Mouse (Mus musculus): Measurements from ENCODE around the gene Arid1b. TPM values are rescaled to one million over a fixed set of nuclear protein-coding genes. Genes with fewer than 3 reads are reported as not detected.

The Arid1b gene
- total RNA-seq, 2 experiments from 2014 or later: 5.0 to 8.1 TPM

- no peak for ATAC-seq (replicated peaks; ENCODE audit: low FRiP score, poor library complexity, severe bottlenecking)
These were observed 226.9 kb downstream of the Arid1b start for GRCm38 (mm10) chr17:5221041-5221440.

GRCm38 (mm10) chr17:5221558-5221957 is 227.4 kb downstream of the Arid1b start:
- no peak for ATAC-seq (replicated peaks; ENCODE audit: low FRiP score, poor library complexity, severe bottlenecking)

DNA sequence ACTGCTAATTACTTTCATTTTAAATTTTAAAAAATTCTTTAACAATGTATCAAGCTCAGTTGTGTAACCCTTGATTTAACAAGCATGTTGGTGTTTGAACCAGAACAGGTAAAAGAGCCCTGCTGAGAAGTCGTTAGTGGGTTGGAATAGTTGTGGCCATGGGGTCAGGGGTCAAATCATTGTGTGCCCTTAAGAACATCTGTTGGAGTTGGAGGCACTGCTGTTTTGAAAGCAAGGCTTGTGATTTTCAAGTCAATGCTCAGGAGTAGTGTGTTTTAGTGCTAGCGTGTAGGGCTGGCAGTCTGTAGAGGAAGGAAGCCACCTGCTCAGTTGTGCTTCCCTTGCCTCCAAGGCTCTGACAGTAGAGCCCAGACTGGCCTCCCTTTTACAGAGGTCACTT is 228.7 kb downstream of the Arid1b start:
- no peak for ATAC-seq (replicated peaks; ENCODE audit: low FRiP score, poor library complexity, severe bottlenecking)

DNA sequence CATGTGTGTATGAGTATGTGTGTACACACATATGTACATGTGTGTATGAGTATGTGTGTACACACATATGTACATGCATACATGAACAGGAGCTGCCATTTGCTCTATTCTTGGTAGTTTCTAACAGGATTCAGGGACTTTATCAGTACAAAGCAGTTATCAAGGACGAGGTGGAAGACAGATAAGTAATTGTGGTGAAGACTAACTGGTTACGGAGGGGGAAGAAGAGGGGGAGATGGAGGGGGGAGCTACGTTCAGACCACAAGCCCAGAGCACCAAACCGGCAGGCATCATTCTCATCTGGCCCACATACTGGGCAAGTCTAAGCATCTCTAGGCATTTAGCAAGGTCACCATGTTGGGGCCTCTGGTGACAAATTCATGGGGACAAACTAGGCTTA is 230.8 kb downstream of the Arid1b start:
- ATAC-seq (replicated peaks; ENCODE audit: low FRiP score, poor library complexity, severe bottlenecking): no peak

DNA sequence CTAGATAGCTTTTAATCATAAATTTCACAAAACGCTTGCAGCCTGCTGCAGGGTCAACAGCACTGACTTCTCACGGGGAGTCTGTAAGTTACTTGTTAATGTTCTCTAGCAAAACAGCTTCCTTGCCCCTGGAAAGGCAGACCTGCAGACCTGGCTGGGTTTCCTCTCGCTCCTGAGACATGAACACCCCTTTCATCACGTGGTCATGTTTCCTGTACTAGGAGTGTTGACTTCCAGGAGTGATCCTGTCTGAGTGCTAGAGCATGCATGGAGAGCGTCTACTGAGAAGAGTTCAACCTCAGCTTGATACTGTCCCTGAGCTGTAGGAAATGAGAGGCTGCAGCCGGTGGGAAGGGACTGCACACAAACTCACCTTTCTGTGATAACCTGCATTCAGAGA is 233.0 kb downstream of the Arid1b start:
- no peak for ATAC-seq (replicated peaks; ENCODE audit: low FRiP score, poor library complexity, severe bottlenecking)

GRCm38 (mm10) chr17:5227950-5228615 is 234.0 kb downstream of the Arid1b start:
- no peak for ATAC-seq (replicated peaks; ENCODE audit: low FRiP score, poor library complexity, severe bottlenecking)

DNA sequence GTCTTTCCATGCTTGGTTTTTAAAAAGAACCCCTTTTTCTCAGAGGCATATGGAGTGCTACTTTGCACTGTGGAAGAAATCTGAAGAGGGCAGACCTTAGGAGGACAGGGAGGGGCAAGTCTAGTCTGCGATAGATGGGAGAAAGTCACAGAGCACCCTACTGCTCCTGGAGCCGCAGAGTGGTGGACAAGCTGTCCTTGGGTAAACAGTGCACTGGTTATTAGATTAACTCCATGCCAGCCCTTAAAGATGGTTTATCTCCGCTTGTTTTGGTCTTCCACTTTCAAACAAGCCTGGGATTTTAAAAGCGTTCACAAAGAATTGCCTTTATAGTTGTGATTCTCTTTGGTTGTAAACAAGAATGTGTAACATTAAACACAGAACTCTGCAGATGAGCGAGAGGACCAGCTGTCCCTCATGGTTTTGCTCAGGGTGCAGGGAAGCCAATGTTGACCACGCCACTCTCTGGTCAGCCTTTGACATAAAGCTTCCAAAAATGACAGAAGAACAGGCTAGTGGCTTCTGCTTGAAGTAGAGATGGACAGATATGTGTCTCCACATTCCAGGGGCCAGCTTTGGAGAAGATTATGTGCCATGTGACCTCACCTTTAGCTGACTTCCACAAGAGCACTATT is 234.6 kb downstream of the Arid1b start:
- no peak for ATAC-seq (replicated peaks; ENCODE audit: low FRiP score, poor library complexity, severe bottlenecking)

GRCm38 (mm10) chr17:5230063-5230462 is 235.9 kb downstream of the Arid1b start:
- ATAC-seq (replicated peaks; ENCODE audit: low FRiP score, poor library complexity, severe bottlenecking): no peak

DNA sequence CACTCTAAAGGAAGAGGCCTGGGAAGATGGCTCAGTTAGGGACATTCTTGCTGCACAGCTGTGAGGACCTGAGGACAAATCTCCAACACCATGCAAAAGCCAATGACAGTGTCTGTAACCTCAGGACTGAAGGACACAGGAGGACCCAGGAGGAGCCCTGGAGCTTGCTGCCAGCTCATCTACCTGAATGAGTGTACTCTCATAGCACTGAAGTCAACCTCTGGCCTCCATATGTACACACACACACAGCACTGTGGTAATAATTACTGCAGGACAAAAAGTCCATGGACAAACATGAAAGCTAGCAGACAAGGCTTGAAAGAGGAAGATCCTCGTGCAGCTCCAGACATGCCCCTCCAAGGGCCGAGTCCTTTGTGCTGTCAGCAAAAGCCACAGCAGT is 238.0 kb downstream of the Arid1b start:
- ATAC-seq (replicated peaks; ENCODE audit: low FRiP score, poor library complexity, severe bottlenecking): no peak

DNA sequence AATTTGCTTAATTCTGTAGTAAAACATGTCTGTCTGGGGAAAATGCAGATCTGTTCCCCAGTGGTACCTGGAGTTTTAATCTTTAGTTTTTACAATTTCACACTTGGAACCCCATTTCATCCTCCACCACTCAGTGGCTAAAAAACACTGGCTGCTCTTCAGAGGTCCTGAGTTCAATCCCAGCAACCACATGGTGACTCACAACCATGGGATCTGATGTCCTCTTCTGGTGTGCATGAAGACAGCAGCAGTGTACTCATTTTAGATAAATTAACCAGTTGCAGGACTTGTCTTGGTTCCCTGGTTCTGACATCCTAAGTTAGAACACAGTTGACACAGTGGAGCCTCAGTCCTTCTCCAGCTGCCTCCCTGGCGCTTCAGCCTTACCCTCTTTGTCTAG is 239.9 kb downstream of the Arid1b start:
- no peak for ATAC-seq (replicated peaks; ENCODE audit: low FRiP score, poor library complexity, severe bottlenecking)

DNA sequence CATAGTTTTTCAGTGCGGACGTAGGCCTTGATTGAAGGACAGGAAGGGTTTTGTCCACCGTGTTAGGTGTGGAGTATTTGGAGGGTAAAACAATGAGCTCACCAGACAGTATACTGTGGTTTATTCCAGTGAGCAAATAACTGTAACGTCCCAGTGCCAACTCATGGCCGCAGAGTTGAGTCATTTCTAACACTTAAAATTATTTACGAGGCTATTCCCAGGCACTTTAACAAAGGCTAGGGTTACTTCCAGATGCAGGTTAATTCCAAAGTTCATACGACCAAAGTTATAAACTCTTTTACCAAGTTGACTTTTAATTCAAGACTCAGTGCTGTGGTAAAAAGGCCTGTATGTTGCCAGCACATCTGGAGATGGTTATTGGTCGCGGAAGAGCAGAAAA is 240.9 kb downstream of the Arid1b start:
- ATAC-seq (replicated peaks; ENCODE audit: low FRiP score, poor library complexity, severe bottlenecking): no peak

- ATAC-seq (replicated peaks; ENCODE audit: low FRiP score, poor library complexity, severe bottlenecking): no peak
These were observed 243.6 kb downstream of the Arid1b start for GRCm38 (mm10) chr17:5237765-5238164.

- no peak for ATAC-seq (replicated peaks; ENCODE audit: low FRiP score, poor library complexity, severe bottlenecking)
These were observed 244.5 kb downstream of the Arid1b start for GRCm38 (mm10) chr17:5238387-5239245.

DNA sequence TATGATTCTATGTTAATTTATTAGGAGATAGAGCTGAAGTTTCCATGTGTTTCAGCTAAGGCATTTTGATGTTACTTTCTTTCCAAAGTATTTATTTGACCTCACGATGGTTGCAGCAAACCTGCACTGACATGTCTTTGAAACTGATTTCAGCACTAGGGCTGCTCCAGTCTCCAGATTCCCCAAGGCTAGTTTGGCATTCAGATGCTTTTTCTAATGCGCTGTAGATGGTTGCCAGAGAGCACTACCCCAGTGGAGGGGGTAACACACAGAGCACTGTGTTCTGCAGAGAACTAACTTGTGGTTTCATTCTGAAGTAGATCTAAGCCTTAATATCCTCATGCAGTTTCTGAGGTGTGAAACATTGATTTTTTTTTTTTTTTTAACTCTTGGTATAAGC is 250.4 kb downstream of the Arid1b start:
- ATAC-seq (replicated peaks; ENCODE audit: low FRiP score, poor library complexity, severe bottlenecking): no peak

DNA sequence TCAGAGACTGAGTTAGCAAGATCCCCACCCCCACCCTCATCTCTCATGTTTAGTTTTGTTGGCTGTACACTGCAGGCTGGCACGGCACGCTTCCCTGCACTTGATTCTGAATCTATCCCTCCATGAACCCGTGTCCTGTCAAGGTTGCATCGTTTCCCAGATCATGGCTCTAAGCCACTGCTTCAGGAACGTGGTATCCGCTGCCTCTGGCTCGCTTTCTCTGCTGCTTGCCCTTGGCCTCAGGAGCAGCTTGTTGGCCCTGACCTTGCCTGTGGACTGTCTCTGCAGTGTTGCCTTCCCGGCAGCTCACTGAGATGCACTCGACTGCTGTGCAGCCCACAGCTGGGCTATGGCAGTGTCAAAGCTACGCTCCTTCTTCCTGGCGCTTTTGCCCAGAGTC is 252.6 kb downstream of the Arid1b start:
- ATAC-seq (replicated peaks; ENCODE audit: low FRiP score, poor library complexity, severe bottlenecking): no peak

GRCm38 (mm10) chr17:5247247-5247646 is 253.1 kb downstream of the Arid1b start:
- no peak for ATAC-seq (replicated peaks; ENCODE audit: low FRiP score, poor library complexity, severe bottlenecking)

DNA sequence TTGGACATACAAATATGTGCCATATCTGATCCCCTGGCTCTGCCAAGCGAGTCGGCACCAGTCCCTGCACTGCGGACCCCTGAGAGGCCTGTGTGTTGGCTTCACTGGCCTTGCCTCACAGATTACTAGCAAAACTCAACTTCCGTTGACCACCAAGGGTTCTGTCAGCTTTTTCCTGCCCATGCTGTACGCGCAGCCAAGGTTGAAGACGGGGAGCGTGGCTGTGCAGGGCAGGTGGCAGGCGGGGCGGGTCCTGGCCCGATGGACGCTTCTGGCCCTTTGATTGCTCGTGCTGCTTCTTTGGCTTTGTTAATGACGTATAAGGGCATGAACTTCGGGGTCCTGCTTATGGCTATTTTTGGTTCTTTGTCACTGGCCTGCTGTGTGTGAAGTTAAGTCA is 253.6 kb downstream of the Arid1b start:
- no peak for ATAC-seq (replicated peaks; ENCODE audit: low FRiP score, poor library complexity, severe bottlenecking)

- no peak for ATAC-seq (replicated peaks; ENCODE audit: low FRiP score, poor library complexity, severe bottlenecking)
These were observed 255.0 kb downstream of the Arid1b start for GRCm38 (mm10) chr17:5248957-5249656.

DNA sequence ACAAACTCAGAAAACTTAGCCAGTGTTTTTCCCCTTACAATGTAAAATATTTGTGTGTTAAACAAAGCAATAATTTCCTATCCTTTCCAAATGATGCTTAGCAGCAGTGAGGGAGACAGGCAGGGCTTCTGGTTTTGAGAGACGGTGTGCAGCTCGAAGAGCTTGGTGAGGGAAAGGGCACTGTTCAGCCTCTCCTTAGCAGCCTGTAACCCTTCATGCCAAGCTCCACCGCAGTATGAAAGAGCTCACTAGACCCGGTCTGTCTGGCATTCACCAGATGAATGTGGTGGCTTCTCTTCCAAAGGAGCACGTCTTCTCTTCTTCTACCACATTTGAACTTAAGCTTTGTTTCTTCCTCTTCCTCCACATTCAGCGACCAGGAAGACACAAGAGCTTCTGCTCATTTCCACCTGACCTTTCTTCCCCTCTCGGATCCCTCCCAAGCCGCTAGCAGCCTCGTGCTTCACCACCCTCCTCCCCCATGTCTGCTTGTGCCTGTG is 255.6 kb downstream of the Arid1b start:
- no peak for ATAC-seq (replicated peaks; ENCODE audit: low FRiP score, poor library complexity, severe bottlenecking)

GRCm38 (mm10) chr17:5252436-5252835 is 258.3 kb downstream of the Arid1b start:
- ATAC-seq (replicated peaks; ENCODE audit: low FRiP score, poor library complexity, severe bottlenecking): peak; percentile 79
